Mouse (Mus musculus) erythroid progenitor cell, adult 5-6 weeks (primary cell): ENCODE data around the gene Gm12355. TPM values are rescaled to one million over a fixed set of nuclear protein-coding genes. Genes with fewer than 3 reads are reported as not detected.
A peak's percentile ranks its signal among the peaks of the same experiment; 100 is the strongest.

Experiments
- ATAC-seq: replicated peaks from 2 replicates; pipeline ENCODE4 v1.8.0; 2016; ENCODE audit warnings: moderate number of reproducible peaks, mild to moderate bottlenecking, moderate TSS enrichment, inconsistent platforms; ENCODE audit not compliant: poor library complexity, low FRiP score, severe bottlenecking
- total RNA-seq, 2 experiments: library from RNA; stranded (forward) in 1 of 2; stranded (reverse) in 1 of 2; fragments of 150-400 nt in 1 of 2; fragments of 186-747, 209-891 nt in 1 of 2; gene quantifications; 2 replicates each; pipeline versions ENCODE4 v1.2.3 to v1.2.4; 2015 to 2017; ENCODE audit warnings: low replicate concordance in 2 of 2

Gm12355 gene
- total RNA-seq, 2 experiments from 2014 or later, result 1.1 TPM; not detected in 1

GRCm38 (mm10) chr11:98583571-98583970 lies 41.9 kb downstream of the Gm12355 start:
- 0 out of 2 replicates have a peak, but pooled peaks have one; percentile 13 for ATAC-seq

- peak; percentile 46 for ATAC-seq
Observed at GRCm38 (mm10) chr11:98583265-98583552, 42.3 kb downstream of the Gm12355 start.

- ATAC-seq, result peak; percentile 32
Observed at GRCm38 (mm10) chr11:98582551-98583264, 42.8 kb downstream of the Gm12355 start.

- peak; percentile 17; the same call in 1 of the 2 replicates for ATAC-seq
Observed at GRCm38 (mm10) chr11:98582030-98582388, 43.5 kb downstream of the Gm12355 start.

GRCm38 (mm10) chr11:98581286-98582029 lies 44.0 kb downstream of the Gm12355 start:
- peak; percentile 31 for ATAC-seq

- ATAC-seq, result peak; percentile 62
Observed at GRCm38 (mm10) chr11:98580301-98581121, 45.0 kb downstream of the Gm12355 start.

GRCm38 (mm10) chr11:98577776-98578175 lies 47.7 kb downstream of the Gm12355 start:
- ATAC-seq, result no peak

Other genes starting within 250 kb of the Gm12355 start
- gene Tcap, start 241.8 kb downstream of the Gm12355 start, total RNA-seq (2015; ENCODE audit: low replicate concordance), result not detected in 2 replicates
- gene Tcap, start 241.8 kb downstream of the Gm12355 start, total RNA-seq (2017; ENCODE audit: low replicate concordance), result not detected in 2 replicates
- gene Pnmt, start 239.2 kb downstream of the Gm12355 start, total RNA-seq (2015; ENCODE audit: low replicate concordance), result not detected in 2 replicates
- not detected in 2 replicates for gene Pnmt, start 239.2 kb downstream of the Gm12355 start, total RNA-seq (2017; ENCODE audit: low replicate concordance)
- gene Pgap3, start 225.2 kb downstream of the Gm12355 start, total RNA-seq (2015; ENCODE audit: low replicate concordance), result 2.2 and 3.4 TPM in 2 replicates
- 1.3 and 2.4 TPM in 2 replicates for gene Pgap3, start 225.2 kb downstream of the Gm12355 start, total RNA-seq (2017; ENCODE audit: low replicate concordance)
- gene Erbb2, start 213.2 kb downstream of the Gm12355 start, total RNA-seq (2015; ENCODE audit: low replicate concordance), result not detected in 2 replicates
- 0.39 TPM in 1 of 2 replicates, not detected in the other for gene Erbb2, start 213.2 kb downstream of the Gm12355 start, total RNA-seq (2017; ENCODE audit: low replicate concordance)
- 8.8 and 10.8 TPM in 2 replicates for gene Mien1, start 186.7 kb downstream of the Gm12355 start, total RNA-seq (2015; ENCODE audit: low replicate concordance)
- 5.3 and 6.3 TPM in 2 replicates for gene Mien1, start 186.7 kb downstream of the Gm12355 start, total RNA-seq (2017; ENCODE audit: low replicate concordance)
- 2.5 and 4.2 TPM in 2 replicates for gene Grb7, start 179.3 kb downstream of the Gm12355 start, total RNA-seq (2015; ENCODE audit: low replicate concordance)
- gene Grb7, start 179.3 kb downstream of the Gm12355 start, total RNA-seq (2017; ENCODE audit: low replicate concordance), result 0.61 TPM in 1 of 2 replicates, not detected in the other
- 19.5 and 21.0 TPM in 2 replicates for gene Ikzf3, start 79.6 kb downstream of the Gm12355 start, total RNA-seq (2015; ENCODE audit: low replicate concordance)
- gene Ikzf3, start 79.6 kb downstream of the Gm12355 start, total RNA-seq (2017; ENCODE audit: low replicate concordance), result 5.4 and 6.7 TPM in 2 replicates
- gene Zpbp2, start 74.6 kb downstream of the Gm12355 start, total RNA-seq (2015; ENCODE audit: low replicate concordance), result 7.5 and 8.3 TPM in 2 replicates
- gene Zpbp2, start 74.6 kb downstream of the Gm12355 start, total RNA-seq (2017; ENCODE audit: low replicate concordance), result 3.1 and 13.2 TPM in 2 replicates
- gene Ormdl3, start 38.3 kb downstream of the Gm12355 start, total RNA-seq (2015; ENCODE audit: low replicate concordance), result 54.5 and 58.4 TPM in 2 replicates
- 68.6 and 79.1 TPM in 2 replicates for gene Ormdl3, start 38.3 kb downstream of the Gm12355 start, total RNA-seq (2017; ENCODE audit: low replicate concordance)
- not detected in 2 replicates for gene Lrrc3c, start 27.4 kb downstream of the Gm12355 start, total RNA-seq (2015; ENCODE audit: low replicate concordance)
- gene Lrrc3c, start 27.4 kb downstream of the Gm12355 start, total RNA-seq (2017; ENCODE audit: low replicate concordance), result not detected in 2 replicates
- not detected in 2 replicates for gene Gsdma3, start 699 bp upstream of the Gm12355 start, total RNA-seq (2015; ENCODE audit: low replicate concordance)
- not detected in 2 replicates for gene Gsdma3, start 699 bp upstream of the Gm12355 start, total RNA-seq (2017; ENCODE audit: low replicate concordance)
- gene Gsdma2, start 21.1 kb upstream of the Gm12355 start, total RNA-seq (2015; ENCODE audit: low replicate concordance), result not detected in 2 replicates
- not detected in 2 replicates for gene Gsdma2, start 21.1 kb upstream of the Gm12355 start, total RNA-seq (2017; ENCODE audit: low replicate concordance)
- not detected in 2 replicates for gene Gsdma, start 38.7 kb upstream of the Gm12355 start, total RNA-seq (2015; ENCODE audit: low replicate concordance)
- gene Gsdma, start 38.7 kb upstream of the Gm12355 start, total RNA-seq (2017; ENCODE audit: low replicate concordance), result not detected in 2 replicates
- gene Psmd3, start 56.9 kb upstream of the Gm12355 start, total RNA-seq (2015; ENCODE audit: low replicate concordance), result 28.1 and 30.3 TPM in 2 replicates
- gene Psmd3, start 56.9 kb upstream of the Gm12355 start, total RNA-seq (2017; ENCODE audit: low replicate concordance), result 23.6 and 30.7 TPM in 2 replicates
- not detected in 2 replicates for gene Csf3, start 75.6 kb upstream of the Gm12355 start, total RNA-seq (2015; ENCODE audit: low replicate concordance)
- gene Csf3, start 75.6 kb upstream of the Gm12355 start, total RNA-seq (2017; ENCODE audit: low replicate concordance), result not detected in 2 replicates
- gene Med24, start 103.8 kb upstream of the Gm12355 start, total RNA-seq (2015; ENCODE audit: low replicate concordance), result 30.6 and 57.7 TPM in 2 replicates
- 14.7 and 25.0 TPM in 2 replicates for gene Med24, start 103.8 kb upstream of the Gm12355 start, total RNA-seq (2017; ENCODE audit: low replicate concordance)
- gene Thra, start 115.0 kb upstream of the Gm12355 start, total RNA-seq (2015; ENCODE audit: low replicate concordance), result 8.6 and 13.8 TPM in 2 replicates
- 3.3 and 8.0 TPM in 2 replicates for gene Thra, start 115.0 kb upstream of the Gm12355 start, total RNA-seq (2017; ENCODE audit: low replicate concordance)
- gene Nr1d1, start 149.7 kb upstream of the Gm12355 start, total RNA-seq (2015; ENCODE audit: low replicate concordance), result not detected in 2 replicates
- gene Nr1d1, start 149.7 kb upstream of the Gm12355 start, total RNA-seq (2017; ENCODE audit: low replicate concordance), result not detected in 2 replicates
- 43.6 and 44.7 TPM in 2 replicates for gene Msl1, start 169.9 kb upstream of the Gm12355 start, total RNA-seq (2015; ENCODE audit: low replicate concordance)
- 29.5 and 35.5 TPM in 2 replicates for gene Msl1, start 169.9 kb upstream of the Gm12355 start, total RNA-seq (2017; ENCODE audit: low replicate concordance)
- 41.8 and 60.4 TPM in 2 replicates for gene Casc3, start 179.2 kb upstream of the Gm12355 start, total RNA-seq (2015; ENCODE audit: low replicate concordance)
- gene Casc3, start 179.2 kb upstream of the Gm12355 start, total RNA-seq (2017; ENCODE audit: low replicate concordance), result 59.2 and 92.7 TPM in 2 replicates
- 6.7 TPM in 1 of 2 replicates, not detected in the other for gene Rapgefl1, start 211.1 kb upstream of the Gm12355 start, total RNA-seq (2015; ENCODE audit: low replicate concordance)
- 1.5 TPM in 1 of 2 replicates, not detected in the other for gene Rapgefl1, start 211.1 kb upstream of the Gm12355 start, total RNA-seq (2017; ENCODE audit: low replicate concordance)
- 15.1 and 36.0 TPM in 2 replicates for gene Wipf2, start 238.0 kb upstream of the Gm12355 start, total RNA-seq (2015; ENCODE audit: low replicate concordance)
- 8.2 and 8.9 TPM in 2 replicates for gene Wipf2, start 238.0 kb upstream of the Gm12355 start, total RNA-seq (2017; ENCODE audit: low replicate concordance)